Mouse (Mus musculus) cerebellum, adult 2 months (tissue): Measurements from ENCODE around the gene Mfsd12. TPM values are rescaled to one million over a fixed set of nuclear protein-coding genes. Genes with fewer than 3 reads are reported as not detected.

Experiments used
- DNase-seq, 2 experiments: peaks; one replicate each; pipeline ENCODE4 v3.0.0; 2021
- H3K27ac ChIP-seq: fragments of 200-500 bp; 2 replicates; pipeline ENCODE4 v1.5.1; 2012; ENCODE audit warnings: low read length, control low read depth, inconsistent platforms; ENCODE audit not compliant: insufficient read depth
- H3K27me3 ChIP-seq: fragments of 200-500 bp; 2 replicates; pipeline ENCODE4 v1.6.1; 2012; ENCODE audit warnings: inconsistent platforms, mild to moderate bottlenecking, low read length, moderate library complexity; ENCODE audit not compliant: control insufficient read depth, insufficient read depth
- H3K4me1 ChIP-seq: fragments of 200-500 bp; 2 replicates; pipeline ENCODE4 v1.6.1; 2011; ENCODE audit warnings: low read length; ENCODE audit not compliant: control insufficient read depth, insufficient read depth
- H3K4me3 ChIP-seq: fragments of 200-500 bp; replicated peaks from 2 replicates; pipeline ENCODE3; 2011; ENCODE audit warnings: mild to moderate bottlenecking, low read depth, low read length, control low read depth; ENCODE audit not compliant: insufficient read depth
- CTCF ChIP-seq: fragments of 200-500 bp; IDR thresholded peaks from 2 replicates; pipeline ENCODE4 v1.5.1; 2011; ENCODE audit warnings: low read depth, mild to moderate bottlenecking, control low read depth, low read length, moderate library complexity, borderline replicate concordance; ENCODE audit not compliant: insufficient read depth
- POLR2A ChIP-seq: fragments of 200-500 bp; IDR thresholded peaks from 2 replicates; pipeline ENCODE4 v1.6.1; 2011; ENCODE audit warnings: low read length, control low read depth, borderline replicate concordance; ENCODE audit not compliant: insufficient read depth
- WGBS: fragments of 180-500 bp; shearing (Covaris S2); methylation state at CpG from one replicate; pipeline ENCODE4 v1.1.7; 2018; 5-methylcytosine and 5-hydroxymethylcytosine counted together
- polyA plus RNA-seq: library from polyadenylated mRNA; depleted of rRNA; stranded (reverse); fragments of >200 nt; gene quantifications from 2 replicates; pipeline ENCODE4 v1.2.3, GENCODE M21; 2012

Mfsd12 gene
- polyA plus RNA-seq, 1 experiment = 35.0 TPM

DNA sequence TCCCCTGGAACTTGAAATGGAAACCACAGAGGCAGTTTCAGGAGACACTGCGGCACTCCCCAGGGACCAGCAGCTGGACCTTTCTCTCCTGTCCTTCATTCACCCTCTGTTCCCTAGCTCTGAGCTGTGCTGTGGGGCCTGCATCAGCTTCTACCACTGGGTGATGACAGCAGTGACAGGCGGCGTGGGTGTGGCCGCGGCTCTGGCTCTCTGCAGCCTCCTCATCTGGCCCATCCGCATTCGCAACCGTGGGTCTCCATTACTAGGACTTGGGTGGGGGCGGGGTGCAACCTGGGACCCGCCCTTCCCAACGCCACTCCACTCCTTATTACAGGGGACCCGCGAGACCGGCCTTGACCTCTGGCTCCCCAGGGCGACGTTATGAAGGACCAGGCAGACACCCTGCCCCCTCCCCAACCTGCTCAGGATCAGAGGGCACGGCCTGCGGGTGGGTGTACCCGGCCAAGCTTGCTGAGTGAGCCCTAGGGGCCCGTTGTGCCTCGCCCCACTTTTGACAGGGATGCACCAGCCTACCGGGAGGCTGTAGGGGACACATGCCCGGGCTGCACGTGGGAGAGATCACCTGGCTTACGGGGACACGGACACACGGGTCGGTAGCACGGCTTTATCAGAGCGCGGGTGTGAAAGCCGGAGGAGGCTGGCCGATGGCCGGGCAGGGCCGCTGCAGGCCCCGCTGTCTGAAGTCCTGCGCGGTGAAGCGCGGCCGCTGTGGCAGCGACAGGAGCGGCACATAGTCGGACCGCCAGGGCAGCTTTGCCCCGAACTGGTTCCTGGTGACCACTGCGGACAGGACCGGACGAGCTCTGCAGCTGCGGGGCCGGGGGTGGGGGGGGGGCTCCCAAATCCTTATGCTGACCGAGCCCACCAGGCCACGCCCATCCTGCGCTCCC is 6.4 kb downstream of the Mfsd12 start:
- Histone ChIP-seq H3K4me3 (no peak overlapping the region), H3K4me1 (peaks cover 27% of the 10 kb centered on the region), H3K27ac (no peak overlapping the region), H3K27me3 (no peaks in the 10 kb centered on the region)
- 46% methylated on average over 54 of the region's 54 CpGs for WGBS
- DNase-seq = no peak
- TF ChIP-seq POLR2A (no peak), CTCF (no peak)

DNA sequence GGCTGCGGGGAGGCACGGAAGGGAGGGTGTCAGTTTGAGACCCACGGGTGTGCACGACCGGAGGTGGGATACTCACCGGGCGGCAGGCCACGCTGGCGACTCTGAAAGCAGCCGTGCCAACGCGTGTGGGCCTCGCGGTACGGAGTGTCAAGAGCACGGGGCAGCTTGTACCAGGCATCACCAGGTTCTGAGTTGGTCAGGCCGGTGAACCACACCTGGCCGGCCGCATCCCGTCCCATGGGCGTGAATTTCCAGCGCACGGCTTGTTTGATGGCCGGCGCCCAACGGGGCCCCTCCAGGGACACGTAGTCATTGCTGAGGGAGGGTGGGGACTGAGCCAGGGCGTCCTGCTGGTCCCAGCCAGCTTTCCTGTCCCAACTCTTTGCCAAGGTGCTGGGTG is 7.4 kb downstream of the Mfsd12 start:
- TF ChIP-seq CTCF (no peak), POLR2A (no peak)
- WGBS = 15% methylated on average over 28 of the region's 28 CpGs

DNA sequence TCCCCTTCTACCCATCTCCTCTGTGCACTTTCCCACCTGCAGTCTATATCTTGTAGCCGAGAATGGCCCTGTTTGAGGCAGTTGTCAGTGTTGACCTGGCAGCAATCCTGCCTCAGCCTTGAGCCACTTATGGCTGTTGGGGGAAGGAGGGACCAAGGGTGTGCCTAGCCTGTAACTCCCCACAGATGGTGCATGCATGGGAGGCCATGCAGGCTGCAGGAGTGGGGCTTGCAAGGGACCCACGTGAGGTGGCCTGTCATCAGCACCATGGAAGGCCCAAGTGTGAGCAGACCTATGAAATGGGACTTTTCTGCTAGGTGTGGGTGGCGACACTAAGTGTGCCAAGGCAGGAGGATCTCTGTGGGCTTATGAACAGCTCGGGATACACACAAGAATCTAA is 7.8 kb downstream of the Mfsd12 start:
- peak in 1 of 2 experiments; percentile 41 for DNase-seq

More for the DNA sequence above, 7.4 kb downstream of the Mfsd12 start:
- no peak overlapping the region for H3K4me3 ChIP-seq
- peaks cover 20% of the 10 kb centered on the region for H3K4me1 ChIP-seq
- H3K27ac ChIP-seq = no peak overlapping the region
- peak in 1 of 2 experiments; percentile 53 for DNase-seq
- no peaks in the 10 kb centered on the region for H3K27me3 ChIP-seq

DNA sequence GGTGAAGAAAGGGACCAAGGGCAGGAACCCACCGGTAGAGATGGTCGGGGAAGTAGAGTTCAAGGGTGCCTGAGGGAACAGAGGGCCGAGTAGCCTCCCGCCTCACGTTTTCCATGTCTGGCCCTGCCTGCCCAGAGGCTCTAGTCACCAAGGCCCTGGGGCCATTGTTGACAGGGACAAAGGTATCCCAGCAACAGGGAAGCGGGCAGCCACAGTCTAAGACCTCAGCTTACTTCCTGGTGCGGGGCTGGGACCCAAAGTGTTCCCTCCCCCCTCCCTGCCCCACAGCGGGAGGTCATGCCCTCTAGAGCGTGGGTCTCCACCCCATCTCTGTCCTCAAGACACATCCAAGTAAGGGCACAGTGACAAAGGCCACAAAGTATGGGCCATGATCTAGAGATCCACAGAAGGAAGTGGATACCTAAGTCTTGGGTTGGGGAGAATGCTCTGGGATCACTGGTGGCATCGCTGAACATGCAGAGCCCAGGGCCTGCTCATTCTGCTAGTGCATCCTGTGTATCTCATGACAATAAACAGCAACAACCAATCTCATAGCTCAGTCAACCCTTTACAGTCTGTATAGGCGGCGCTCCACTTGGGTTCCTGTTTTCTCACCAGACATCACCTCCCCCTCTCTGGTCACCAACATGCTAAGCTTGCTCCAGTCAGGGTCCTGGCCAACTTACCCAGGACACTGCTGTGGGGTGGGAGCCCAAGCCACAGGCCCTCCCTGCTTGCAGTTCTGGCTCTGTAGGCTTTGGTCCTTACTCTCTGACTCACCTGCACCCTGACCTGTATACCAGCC is 8.6 kb downstream of the Mfsd12 start, which contains the start of gene 4930404N11Rik:
4930404N11Rik (minus strand) TSS at position 145 of the 805 bp plus-strand sequence.
- DNase-seq = no peak
- H3K27me3 ChIP-seq = no peaks in the 10 kb centered on the region
- 44% methylated on average over 12 of the region's 12 CpGs for WGBS
- H3K27ac ChIP-seq = no peak within 1 kb of the TSS
- H3K4me3 ChIP-seq = no peak within 1 kb of the TSS
- peaks cover 15% of the 10 kb centered on the region for H3K4me1 ChIP-seq
- TF ChIP-seq POLR2A = no peak
- no peak for TF ChIP-seq CTCF

More for the DNA sequence above, 7.8 kb downstream of the Mfsd12 start:
- H3K4me3 ChIP-seq = no peak overlapping the region
- no peaks in the 10 kb centered on the region for H3K27me3 ChIP-seq
- peaks cover 16% of the 10 kb centered on the region for H3K4me1 ChIP-seq
- H3K27ac ChIP-seq = no peak overlapping the region
- TF ChIP-seq CTCF (no peak), POLR2A (no peak)
- WGBS = 38% methylated on average over 4 of the region's 4 CpGs

DNA sequence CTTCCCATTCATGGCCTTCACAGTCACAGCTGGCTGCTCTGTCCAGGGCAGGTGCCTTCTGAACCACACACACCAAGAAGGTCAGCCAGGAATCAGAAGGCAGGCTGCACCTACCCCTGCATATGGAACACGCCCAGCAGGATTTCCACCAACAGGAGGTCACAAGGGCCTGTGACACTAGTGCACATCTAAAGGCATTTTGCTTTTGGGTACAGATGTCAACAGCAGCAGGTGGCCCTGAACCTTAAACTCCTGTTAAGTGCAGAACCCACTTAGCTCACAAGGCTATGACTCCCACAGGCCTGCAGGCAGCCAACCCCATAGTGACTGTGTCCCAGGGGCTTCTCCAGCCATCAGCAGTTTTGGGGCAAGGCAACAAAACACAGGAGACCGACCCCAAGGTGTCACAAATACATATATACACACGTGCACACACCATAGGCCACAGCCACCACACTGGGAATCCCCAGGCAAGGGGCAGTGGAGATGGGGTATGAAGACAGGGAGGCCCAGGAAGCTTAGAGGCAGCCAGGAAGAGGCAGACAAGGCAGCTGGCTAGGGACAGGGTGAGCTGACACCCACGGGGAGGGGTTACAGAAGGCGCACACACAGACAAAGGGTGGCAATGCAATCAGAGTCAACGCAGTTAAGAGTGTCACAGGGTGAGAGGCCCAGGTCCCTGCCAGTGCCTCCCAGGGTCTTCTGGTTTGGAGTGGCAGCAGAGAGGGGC is 9.4 kb downstream of the Mfsd12 start:
- no peak for TF ChIP-seq POLR2A
- no peak for TF ChIP-seq CTCF
- no peak for DNase-seq
- Histone ChIP-seq H3K4me1 (peaks cover 15% of the 10 kb centered on the region), H3K4me3 (no peak overlapping the region), H3K27ac (no peak overlapping the region), H3K27me3 (no peaks in the 10 kb centered on the region)
- 58% methylated on average over 6 of the region's 6 CpGs for WGBS

DNA sequence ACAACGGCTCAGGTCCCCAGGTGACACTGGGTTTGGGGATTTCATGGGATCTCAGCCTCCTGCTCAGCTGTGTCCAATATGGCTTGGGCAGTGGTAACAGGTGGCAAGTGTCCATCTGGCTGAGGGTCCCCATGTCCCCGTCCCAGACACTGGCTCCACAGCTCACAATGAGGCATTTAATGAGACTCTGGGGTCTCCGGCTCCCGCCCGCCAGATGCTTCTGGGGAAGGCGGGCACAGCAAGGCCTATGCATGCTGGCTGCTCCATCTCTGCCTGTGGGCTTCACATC is 9.9 kb downstream of the Mfsd12 start:
- H3K4me3 ChIP-seq = no peak overlapping the region
- H3K4me1 ChIP-seq = peaks cover 15% of the 10 kb centered on the region
- WGBS = 54% methylated on average over 6 of the region's 6 CpGs
- no peak overlapping the region for H3K27ac ChIP-seq
- TF ChIP-seq POLR2A = no peak
- TF ChIP-seq CTCF = no peak
- no peak for DNase-seq
- H3K27me3 ChIP-seq = no peaks in the 10 kb centered on the region

DNA sequence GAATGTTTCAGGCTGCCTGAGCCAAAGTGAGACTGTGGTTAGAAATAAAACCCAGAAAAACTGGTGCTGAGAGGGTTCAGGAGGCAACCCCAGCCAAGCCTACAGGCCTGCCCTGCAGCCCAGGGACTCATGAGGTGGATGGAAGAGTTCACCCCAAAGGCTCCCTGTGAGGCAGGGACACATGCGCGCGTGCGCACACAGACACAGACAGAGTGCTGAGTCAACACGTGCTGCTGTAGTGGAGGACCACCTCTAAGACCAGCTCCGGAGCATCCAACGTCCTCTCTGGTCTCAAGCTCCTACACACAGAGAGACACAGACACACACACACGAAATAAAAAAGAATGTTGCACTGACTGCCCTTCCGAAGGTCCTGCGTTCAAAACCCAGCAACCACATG is 18.0 kb downstream of the Mfsd12 start:
- WGBS = 86% methylated on average over 10 of the region's 10 CpGs
- no peak for DNase-seq
- no peak for TF ChIP-seq POLR2A

More for the DNA sequence above, 18.0 kb downstream of the Mfsd12 start:
- H3K4me3 ChIP-seq = no peak overlapping the region
- H3K27ac ChIP-seq = no peak overlapping the region
- H3K27me3 ChIP-seq = no peaks in the 10 kb centered on the region
- peaks cover 18% of the 10 kb centered on the region for H3K4me1 ChIP-seq
